ENCODE assay signal across 8 mouse cellular contexts in genomic region chr1:165193880-165194661, GRCm38 (mm10). TPM values are rescaled to one million over a fixed set of nuclear protein-coding genes. Genes with fewer than 3 reads are reported as not detected.
DNase-seq lines count a peak whose midpoint lies in the region; ATAC-seq and TF ChIP-seq lines count a peak whose summit lies in the region.

Gene Sft2d2 (minus strand): TSS chr1:165194438.

- peak within 1 kb of the TSS; percentile 69 for H3K27ac ChIP-seq in embryonic facial prominence, embryonic 13.5 days
- 0 out of 2 replicates have a peak within 1 kb of the TSS, but pooled peaks have one; percentile 4 for H3K27ac ChIP-seq in limb, embryonic 11.5 days (replicated peaks; ENCODE audit: low read depth, low read length)
- 0 out of 2 replicates have a peak within 1 kb of the TSS, but pooled peaks have one; percentile 19 for H3K27ac ChIP-seq in midbrain, embryonic 13.5 days
- H3K27ac ChIP-seq in small intestine, adult 2 months (ENCODE audit: insufficient read depth, low read depth, low read length), result peak within 1 kb of the TSS; percentile 93

- peaks cover 17% of the 10 kb centered on the region for H3K4me1 ChIP-seq in embryonic facial prominence, embryonic 13.5 days
- 0 out of 2 replicates have a peak, but pooled peaks cover 3% of the 10 kb centered on the region for H3K4me1 ChIP-seq in limb, embryonic 11.5 days (ENCODE audit: control insufficient read depth, insufficient read depth, low read length)
- H3K4me1 ChIP-seq in midbrain, embryonic 13.5 days (replicated peaks), result peaks cover 17% of the 10 kb centered on the region
- H3K4me1 ChIP-seq in small intestine, adult 2 months (ENCODE audit: control insufficient read depth, insufficient read depth, insufficient read length, low read length), result peaks cover 40% of the 10 kb centered on the region

- H3K4me3 ChIP-seq in embryonic facial prominence, embryonic 13.5 days, result peak within 1 kb of the TSS; percentile 66
- peak within 1 kb of the TSS; percentile 75 for H3K4me3 ChIP-seq in limb, embryonic 11.5 days (ENCODE audit: low read depth, low read length)
- H3K4me3 ChIP-seq in midbrain, embryonic 13.5 days (replicated peaks), result peak within 1 kb of the TSS; percentile 74
- peak within 1 kb of the TSS; percentile 85 for H3K4me3 ChIP-seq in small intestine, adult 2 months (ENCODE audit: low read depth, low read length)

- no peaks in the 10 kb centered on the region for H3K27me3 ChIP-seq in embryonic facial prominence, embryonic 13.5 days
- no peaks in the 10 kb centered on the region for H3K27me3 ChIP-seq in limb, embryonic 11.5 days (ENCODE audit: control insufficient read depth, insufficient read depth, low read length)
- H3K27me3 ChIP-seq in midbrain, embryonic 13.5 days, result peaks cover 23% of the 10 kb centered on the region
- no peaks in the 10 kb centered on the region for H3K27me3 ChIP-seq in small intestine, adult 2 months (ENCODE audit: control insufficient read depth, insufficient read depth, low read length)

- H3K4me2 ChIP-seq in embryonic facial prominence, embryonic 13.5 days, result peak within 1 kb of the TSS; percentile 88
- H3K4me2 ChIP-seq in limb, embryonic 11.5 days (ENCODE audit: low read depth, severe bottlenecking), result peak within 1 kb of the TSS; percentile 86
- peak within 1 kb of the TSS; percentile 97 for H3K4me2 ChIP-seq in midbrain, embryonic 13.5 days (replicated peaks)

- no peaks in the 10 kb centered on the region for H3K36me3 ChIP-seq in embryonic facial prominence, embryonic 13.5 days
- no peaks in the 10 kb centered on the region for H3K36me3 ChIP-seq in limb, embryonic 11.5 days (ENCODE audit: control insufficient read depth, insufficient read depth, low read length)
- no peaks in the 10 kb centered on the region for H3K36me3 ChIP-seq in midbrain, embryonic 13.5 days
- H3K36me3 ChIP-seq in small intestine, adult 2 months (ENCODE audit: control insufficient read depth, insufficient read depth, low read length), result no peaks in the 10 kb centered on the region

- DNase-seq in 416B (ENCODE audit: low read depth), result peak; percentile 94
- peak; percentile 74 to 83 for DNase-seq in adrenal gland, postnatal 4 days (ENCODE audit: low spot score in 2 of 2)
- peak; percentile 99 for DNase-seq in heart, adult 11 months
- DNase-seq in kidney, adult 18-20 months, result peak; percentile 97
- peak; percentile 90 for DNase-seq in limb, embryonic 11.5 days (ENCODE audit: low spot score)

- H3K9me3 ChIP-seq in embryonic facial prominence, embryonic 13.5 days, result no peaks in the 10 kb centered on the region
- no peaks in the 10 kb centered on the region for H3K9me3 ChIP-seq in limb, embryonic 11.5 days (ENCODE audit: control insufficient read depth, low read length)
- H3K9me3 ChIP-seq in midbrain, embryonic 13.5 days, result no peaks in the 10 kb centered on the region

- peak; percentile 39; the same call in 1 of the 2 replicates for TF ChIP-seq CTCF in small intestine, adult 2 months (IDR thresholded peaks at IDR 0.05; ENCODE audit: extremely low read depth, insufficient read length, insufficient replicate concordance, low read depth, low read length)

- peak; percentile 79 for TF ChIP-seq POLR2A in small intestine, adult 2 months (IDR thresholded peaks at IDR 0.05; ENCODE audit: low read depth, low read length)

- peak; percentile 94 for ATAC-seq in embryonic facial prominence, embryonic 13.5 days (ENCODE audit: insufficient number of reproducible peaks, insufficient read depth, low FRiP score, low TSS enrichment, low read depth)
- ATAC-seq in limb, embryonic 11.5 days (ENCODE audit: insufficient number of reproducible peaks, low FRiP score, low TSS enrichment, low read depth), result peak; percentile 93
- ATAC-seq in midbrain, embryonic 13.5 days, result peak; percentile 91

- WGBS in embryonic facial prominence, embryonic 13.5 days, result under 1% methylated on average over 64 of the region's 69 CpGs
- under 1% methylated on average over 58 of the region's 69 CpGs for WGBS in limb, embryonic 11.5 days
- under 1% methylated on average over 68 of the region's 69 CpGs for WGBS in midbrain, embryonic 13.5 days
- under 1% methylated on average over 69 of the region's 69 CpGs for WGBS in small intestine, adult 2 months

- peak within 1 kb of the TSS; percentile 80 for H3K9ac ChIP-seq in embryonic facial prominence, embryonic 13.5 days
- H3K9ac ChIP-seq in limb, embryonic 11.5 days (ENCODE audit: low read length), result peak within 1 kb of the TSS; percentile 69
- H3K9ac ChIP-seq in midbrain, embryonic 13.5 days (replicated peaks), result peak within 1 kb of the TSS; percentile 64

RNA-seq across cellular contexts. Expression of gene Sft2d2, which starts in this region (rescaled TPM):
- 10 to 100 TPM; 26.6 to 28.3 TPM for total RNA-seq in adrenal gland, postnatal 4 days (2021)
- 11.3 and 15.9 TPM in 2 replicates for polyA plus RNA-seq in embryonic facial prominence, embryonic 13.5 days (2015; fragmentation: Nextera tagmentation; extraction: Ambion mirVana)
- 17.1 and 17.4 TPM in 2 replicates for polyA plus RNA-seq in limb, embryonic 11.5 days (2014; fragmentation: Nextera tagmentation; extraction: Ambion mirVana)
- 5.4 and 6.3 TPM in 2 replicates for polyA plus RNA-seq in midbrain, embryonic 13.5 days (2015; fragmentation: Nextera tagmentation; extraction: Ambion mirVana)
- polyA plus RNA-seq in small intestine, adult 2 months (2012; rRNA removed), result 44.6 and 85.4 TPM in 2 replicates

Comparison
In these comparisons a context has a peak if more than half of its experiments do, and no peak if none do; other contexts are left out.
1. Peak in every context shown above with its lines: DNase-seq, ATAC-seq, H3K4me3 ChIP-seq and H3K27ac ChIP-seq.
2. H3K27ac ChIP-seq: peak in every context shown above with its lines; median percentile 93 in small intestine, adult 2 months; 69 in embryonic facial prominence, embryonic 13.5 days; 19 in midbrain, embryonic 13.5 days; 4 in limb, embryonic 11.5 days.